8 mouse cellular contexts compared by ENCODE assay signal in genomic region chr1:165634151-165634884, GRCm38 (mm10). TPM values are rescaled to one million over a fixed set of nuclear protein-coding genes. Genes with fewer than 3 reads are reported as not detected.
DNase-seq lines count a peak whose midpoint lies in the region; ATAC-seq lines count a peak whose summit lies in the region.

Mpzl1 (minus strand) TSS chr1:165634538.

- peak within 1 kb of the TSS; percentile 89 for H3K27ac ChIP-seq in hindbrain, embryonic 14.5 days

- peak within 1 kb of the TSS; percentile 79 for H3K4me3 ChIP-seq in hindbrain, embryonic 14.5 days (replicated peaks; ENCODE audit: low read length)

- H3K4me2 ChIP-seq in hindbrain, embryonic 14.5 days (replicated peaks) = peak within 1 kb of the TSS; percentile 75

- peaks cover 21% of the 10 kb centered on the region for H3K4me1 ChIP-seq in hindbrain, embryonic 14.5 days (replicated peaks; ENCODE audit: control insufficient read depth, insufficient read depth, low read length)

- peak; percentile 99 for DNase-seq in R1 (ENCODE audit: low read depth, low spot score)
- DNase-seq in cerebellum, postnatal 25 days = peak; percentile 99 to 100
- peak; percentile 92 to 97 for DNase-seq in frontal cortex, postnatal 25 days (ENCODE audit: low spot score in 2 of 2)
- DNase-seq in hindbrain, embryonic 14.5 days (ENCODE audit: low spot score) = peak; percentile 96
- peak; percentile 98 for DNase-seq in layer of hippocampus, postnatal 36 days
- peak; percentile 99 for DNase-seq in lung, postnatal 36 days
- DNase-seq in retina, postnatal 1 day = peak; percentile 99
- peak; percentile 97 to 99 for DNase-seq in urinary bladder, adult 18-20 months (ENCODE audit: low spot score in 2 of 2)

- under 1% methylated on average over 73 of the region's 73 CpGs for WGBS in hindbrain, embryonic 14.5 days

- no peaks in the 10 kb centered on the region for H3K27me3 ChIP-seq in hindbrain, embryonic 14.5 days (ENCODE audit: control insufficient read depth, insufficient read depth, low read length)

- no peaks in the 10 kb centered on the region for H3K36me3 ChIP-seq in hindbrain, embryonic 14.5 days (replicated peaks; ENCODE audit: control insufficient read depth, insufficient read depth)

- peak; percentile 99 for ATAC-seq in hindbrain, embryonic 14.5 days (ENCODE audit: low FRiP score)

- H3K9ac ChIP-seq in hindbrain, embryonic 14.5 days = peak within 1 kb of the TSS; percentile 85

- H3K9me3 ChIP-seq in hindbrain, embryonic 14.5 days (ENCODE audit: control insufficient read depth, low read length) = no peaks in the 10 kb centered on the region

RNA-seq across cellular contexts. Expression of gene Mpzl1, which starts in this region (rescaled TPM):
- polyA plus RNA-seq in hindbrain, embryonic 14.5 days (2014; fragmentation: Nextera tagmentation; extraction: Ambion mirVana) = 176 and 179 TPM in 2 replicates
- 10 to 100 TPM; 35.7 to 39.6 TPM for total RNA-seq in layer of hippocampus, postnatal 36 days (2021)

Comparison
In these comparisons a context has a peak if more than half of its experiments do, and no peak if none do; other contexts are left out.
1. Peak in every context shown above with its lines: DNase-seq, ATAC-seq, H3K4me3 ChIP-seq and H3K27ac ChIP-seq.